Mouse (Mus musculus): ENCODE data around the gene Mat2a. TPM values are rescaled to one million over a fixed set of nuclear protein-coding genes. Genes with fewer than 3 reads are reported as not detected.

The Mat2a gene
- polyA plus RNA-seq, 1 experiment from 2014 or later: 360 TPM

DNA sequence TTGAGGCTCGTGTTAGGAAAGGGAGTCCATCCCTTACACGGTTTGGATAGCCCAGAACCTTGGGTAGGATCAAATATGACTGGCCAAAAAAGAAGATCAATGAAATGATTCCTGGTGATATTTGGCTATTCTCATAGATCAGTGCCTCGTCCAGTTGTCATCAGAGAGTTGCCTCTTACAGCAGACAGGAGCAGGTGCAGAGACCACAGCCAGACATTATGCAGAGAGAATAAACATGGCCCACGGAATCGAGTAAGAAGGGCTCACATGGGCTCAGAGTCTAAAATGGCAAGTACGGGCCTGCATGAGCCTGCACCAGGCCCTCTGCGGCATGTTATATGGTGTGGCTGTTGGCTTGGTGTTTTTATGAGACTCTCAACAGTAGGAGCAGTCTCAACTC is 34.0 kb downstream of the Mat2a start:
- H3K36me3 ChIP-seq: no peaks in the 10 kb centered on the region
- 86% methylated on average over 7 of the region's 7 CpGs for WGBS
- no peak for ATAC-seq (ENCODE audit: low read depth)
- no peaks in the 10 kb centered on the region for H3K9me3 ChIP-seq
- H3K27ac ChIP-seq (replicated peaks): no peak overlapping the region
- no peaks in the 10 kb centered on the region for H3K4me1 ChIP-seq (replicated peaks)
- H3K9ac ChIP-seq: no peak overlapping the region
- H3K27me3 ChIP-seq: no peaks in the 10 kb centered on the region
- no peak overlapping the region for H3K4me3 ChIP-seq
- no peak overlapping the region for H3K4me2 ChIP-seq

- Histone ChIP-seq H3K27ac (replicated peaks) (no peak overlapping the region), H3K9me3 (no peaks in the 10 kb centered on the region), H3K4me1 (replicated peaks) (no peaks in the 10 kb centered on the region), H3K4me3 (no peak overlapping the region), H3K4me2 (no peak overlapping the region), H3K36me3 (no peaks in the 10 kb centered on the region), H3K9ac (no peak overlapping the region), H3K27me3 (no peaks in the 10 kb centered on the region)
- WGBS: 17% methylated on average over 7 of the region's 7 CpGs
- ATAC-seq (ENCODE audit: low read depth): no peak
Observed at GRCm38 (mm10) chr6:72401875-72402274, 37.5 kb downstream of the Mat2a start.

DNA sequence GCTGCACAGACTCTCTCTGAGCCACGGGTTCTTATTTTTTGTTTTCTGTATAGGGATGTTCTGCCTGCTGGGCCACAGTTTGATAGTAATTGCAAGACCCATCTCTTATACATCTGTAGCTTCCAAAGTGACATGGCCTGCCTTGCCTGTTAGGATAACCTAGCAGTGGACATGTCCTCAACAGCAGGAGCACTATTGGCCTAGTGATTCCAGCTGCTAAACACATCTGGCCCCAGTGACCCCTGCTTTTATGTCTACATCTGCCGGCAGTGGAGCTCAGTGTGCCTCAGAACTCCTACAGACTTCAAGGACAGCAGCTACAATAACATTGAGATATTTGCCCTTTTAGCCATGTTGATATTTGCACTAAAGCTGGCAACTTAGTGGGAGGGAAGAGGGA is 39.4 kb downstream of the Mat2a start:
- H3K9me3 ChIP-seq: no peaks in the 10 kb centered on the region
- no peak for ATAC-seq (ENCODE audit: low read depth)
- H3K4me2 ChIP-seq: no peak overlapping the region
- no peak overlapping the region for H3K4me3 ChIP-seq
- no peak overlapping the region for H3K27ac ChIP-seq (replicated peaks)
- H3K9ac ChIP-seq: no peak overlapping the region
- no peaks in the 10 kb centered on the region for H3K27me3 ChIP-seq
- no peaks in the 10 kb centered on the region for H3K4me1 ChIP-seq (replicated peaks)
- WGBS: 69% methylated on average over 2 of the region's 2 CpGs
- H3K36me3 ChIP-seq: no peaks in the 10 kb centered on the region

DNA sequence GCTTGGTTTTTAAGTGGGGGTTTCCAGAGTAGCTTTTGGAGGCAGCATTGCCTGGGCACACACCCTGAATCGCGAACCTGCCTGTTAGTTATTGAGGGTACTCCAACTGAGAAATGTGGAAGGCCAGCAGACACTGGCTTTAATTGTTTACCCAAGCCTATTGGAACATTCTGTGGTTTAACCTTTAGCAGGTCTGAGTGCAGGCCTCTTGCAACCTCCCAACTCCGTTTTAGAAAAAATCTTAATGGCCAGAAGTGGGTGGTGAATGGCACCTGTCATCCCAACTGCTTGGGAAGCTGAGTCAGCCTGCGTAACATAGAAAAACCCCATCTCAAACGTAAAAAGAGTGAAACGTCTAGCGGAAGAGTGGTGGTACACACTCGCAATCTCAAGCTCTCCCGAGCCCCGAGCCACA is 42.5 kb downstream of the Mat2a start:
- no peak overlapping the region for H3K27ac ChIP-seq (replicated peaks)
- ATAC-seq (ENCODE audit: low read depth): no peak
- no peak overlapping the region for H3K4me3 ChIP-seq
- H3K4me1 ChIP-seq (replicated peaks): no peaks in the 10 kb centered on the region
- no peak overlapping the region for H3K4me2 ChIP-seq
- no peak overlapping the region for H3K9ac ChIP-seq
- 85% methylated on average over 10 of the region's 10 CpGs for WGBS
- H3K27me3 ChIP-seq: no peaks in the 10 kb centered on the region
- no peaks in the 10 kb centered on the region for H3K9me3 ChIP-seq
- H3K36me3 ChIP-seq: no peaks in the 10 kb centered on the region

DNA sequence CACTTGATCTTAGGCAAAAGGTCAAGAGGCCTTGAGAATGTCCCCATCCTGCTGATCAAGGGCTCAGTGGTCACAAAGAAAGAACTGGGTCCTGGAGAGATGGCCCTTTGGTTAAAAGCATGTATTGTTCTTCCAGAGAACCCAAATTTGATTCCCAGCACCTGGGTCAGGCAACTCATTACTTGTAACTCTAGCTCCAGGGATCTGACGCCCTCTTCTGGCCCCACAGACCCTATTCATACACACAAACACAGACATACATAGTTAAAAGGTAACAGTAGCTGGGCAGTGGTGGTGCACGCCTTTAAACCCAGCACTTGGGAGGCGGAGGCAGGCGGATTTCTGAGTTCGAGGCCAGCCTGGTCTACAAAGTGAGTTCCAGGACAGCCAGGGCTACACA is 47.0 kb downstream of the Mat2a start:
- Histone ChIP-seq H3K9ac (no peak overlapping the region), H3K36me3 (no peaks in the 10 kb centered on the region), H3K27ac (replicated peaks) (no peak overlapping the region), H3K27me3 (peaks cover 27% of the 10 kb centered on the region), H3K9me3 (no peaks in the 10 kb centered on the region), H3K4me2 (no peak overlapping the region), H3K4me3 (no peak overlapping the region), H3K4me1 (replicated peaks) (peaks cover 17% of the 10 kb centered on the region)
- no peak for ATAC-seq (ENCODE audit: low read depth)
- whole genome bisulfite sequencing: 92% methylated on average over 5 of the region's 5 CpGs

DNA sequence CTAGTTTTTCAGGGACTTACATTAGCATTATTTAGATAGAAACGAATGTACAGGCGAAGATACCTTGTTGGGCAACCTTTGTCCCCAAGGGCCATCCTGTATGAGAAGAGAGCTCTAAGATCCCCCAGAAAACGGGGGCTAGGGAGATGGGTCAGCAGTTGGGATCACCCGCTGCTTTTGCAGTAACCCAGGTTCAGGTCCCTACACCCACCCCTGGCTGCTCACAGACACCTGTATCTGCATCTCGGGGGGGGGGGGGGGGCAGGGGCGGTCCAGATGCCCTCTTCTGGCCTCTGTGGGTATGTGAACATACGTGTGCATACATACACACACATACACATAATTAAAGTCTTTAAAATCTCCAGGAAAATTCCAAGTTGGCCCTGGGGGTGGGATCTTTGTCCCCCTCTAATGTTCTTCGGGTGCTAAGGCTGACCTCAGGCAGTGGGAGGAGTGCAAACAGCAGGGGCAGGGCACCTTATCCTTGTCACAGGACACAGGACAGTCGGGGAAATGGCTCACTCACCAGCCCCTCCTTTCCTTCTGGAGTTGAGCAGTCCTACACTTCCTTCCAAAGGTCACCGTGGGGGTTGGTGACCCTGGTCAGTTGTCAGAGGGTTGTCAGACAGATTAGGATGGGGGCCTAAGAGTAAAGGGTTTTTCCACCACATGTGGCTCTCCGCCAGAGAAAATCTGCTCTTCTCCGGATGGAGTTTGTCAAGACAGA is 48.4 kb downstream of the Mat2a start:
- peak overlapping the region; percentile 35 for H3K4me3 ChIP-seq
- no peaks in the 10 kb centered on the region for H3K36me3 ChIP-seq
- no peak for ATAC-seq (ENCODE audit: low read depth)
- peaks cover 17% of the 10 kb centered on the region for H3K4me1 ChIP-seq (replicated peaks)
- H3K27me3 ChIP-seq: peaks cover 27% of the 10 kb centered on the region
- peak overlapping the region; percentile 74 for H3K27ac ChIP-seq (replicated peaks)
- H3K9me3 ChIP-seq: no peaks in the 10 kb centered on the region
- WGBS: 21% methylated on average over 12 of the region's 12 CpGs
- peak overlapping the region; percentile 50 for H3K4me2 ChIP-seq
- H3K9ac ChIP-seq: peak overlapping the region; percentile 56; the same call in 1 of the 2 replicates

GRCm38 (mm10) chr6:72389941-72390771 is 49.2 kb downstream of the Mat2a start, which contains the start of gene Vamp8:
Gene Vamp8, minus strand, starts transcription at chr6:72390703.
- Histone ChIP-seq H3K27me3 (peaks cover 27% of the 10 kb centered on the region), H3K4me3 (peak within 1 kb of the TSS; percentile 35), H3K27ac (replicated peaks) (peak within 1 kb of the TSS; percentile 74), H3K9me3 (no peaks in the 10 kb centered on the region), H3K4me2 (peak within 1 kb of the TSS; percentile 50), H3K4me1 (replicated peaks) (peaks cover 17% of the 10 kb centered on the region), H3K36me3 (no peaks in the 10 kb centered on the region), H3K9ac (peak within 1 kb of the TSS; percentile 56)
- 3% methylated on average over 33 of the region's 33 CpGs for WGBS
- ATAC-seq (ENCODE audit: low read depth): peak; percentile 36; the same call in 1 of the 2 replicates

DNA sequence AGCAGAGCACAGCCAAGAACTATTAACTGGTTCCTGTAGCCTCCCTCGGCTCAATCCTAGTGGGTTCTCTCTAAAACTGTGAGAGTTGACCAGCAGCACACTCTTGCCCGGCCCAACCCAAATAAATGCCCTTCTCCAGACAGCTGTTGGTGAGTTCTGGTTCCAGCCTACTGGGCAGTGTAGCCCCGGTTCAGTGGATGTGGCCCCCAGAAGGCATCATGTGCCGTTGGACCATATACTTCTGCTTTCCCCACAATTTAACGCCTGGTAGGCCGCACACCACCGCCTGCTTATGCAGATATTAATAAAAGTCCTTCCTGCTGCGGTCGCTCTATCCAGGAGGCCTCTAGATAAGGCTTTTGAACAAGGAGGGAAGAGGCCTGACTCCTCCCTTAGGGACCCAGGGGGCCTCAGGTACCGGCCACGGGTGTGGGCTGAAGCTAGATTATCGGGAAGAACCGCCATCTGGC is 49.9 kb downstream of the Mat2a start:
- H3K36me3 ChIP-seq: no peaks in the 10 kb centered on the region
- peak overlapping the region; percentile 74 for H3K27ac ChIP-seq (replicated peaks)
- H3K27me3 ChIP-seq: peaks cover 27% of the 10 kb centered on the region
- H3K4me3 ChIP-seq: peak overlapping the region; percentile 35
- WGBS: 42% methylated on average over 13 of the region's 13 CpGs
- peak overlapping the region; percentile 50 for H3K4me2 ChIP-seq
- no peaks in the 10 kb centered on the region for H3K9me3 ChIP-seq
- ATAC-seq (ENCODE audit: low read depth): 0 out of 2 replicates have a peak, but pooled peaks have one; percentile 36
- H3K9ac ChIP-seq: peak overlapping the region; percentile 56
- peaks cover 17% of the 10 kb centered on the region for H3K4me1 ChIP-seq (replicated peaks)

DNA sequence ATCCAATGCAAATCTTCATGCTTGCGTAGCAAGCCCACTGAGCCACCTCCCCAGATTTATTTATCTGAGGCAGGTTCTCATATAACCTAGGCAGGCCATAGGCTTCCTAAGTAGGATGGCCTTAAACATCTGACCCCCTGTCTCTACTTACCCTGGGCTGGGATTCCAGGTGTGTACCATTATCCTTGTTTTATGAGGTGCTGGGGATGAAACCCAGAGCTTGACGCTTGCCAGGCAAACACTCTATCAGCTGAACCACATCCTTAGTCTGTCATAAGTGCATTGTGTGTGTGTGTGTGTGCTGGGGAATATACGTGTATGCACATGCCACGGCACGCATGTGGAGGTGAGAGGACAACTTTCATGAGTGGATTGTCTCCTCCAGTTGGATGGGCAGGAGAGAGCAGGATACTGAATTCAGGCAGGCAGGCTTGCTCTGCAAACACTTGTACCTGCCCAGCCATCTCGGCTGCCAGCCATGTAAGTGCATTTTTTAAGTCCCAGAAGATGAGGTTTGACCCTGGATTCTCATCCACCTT is 50.5 kb downstream of the Mat2a start:
- Histone ChIP-seq H3K9me3 (no peaks in the 10 kb centered on the region), H3K4me2 (peak overlapping the region; percentile 50; the same call in 1 of the 2 replicates), H3K9ac (no peak overlapping the region), H3K4me3 (no peak overlapping the region), H3K27me3 (peaks cover 27% of the 10 kb centered on the region), H3K4me1 (replicated peaks) (peaks cover 17% of the 10 kb centered on the region), H3K36me3 (no peaks in the 10 kb centered on the region), H3K27ac (replicated peaks) (no peak overlapping the region)
- no peak for ATAC-seq (ENCODE audit: low read depth)
- WGBS: 92% methylated on average over 6 of the region's 6 CpGs

DNA sequence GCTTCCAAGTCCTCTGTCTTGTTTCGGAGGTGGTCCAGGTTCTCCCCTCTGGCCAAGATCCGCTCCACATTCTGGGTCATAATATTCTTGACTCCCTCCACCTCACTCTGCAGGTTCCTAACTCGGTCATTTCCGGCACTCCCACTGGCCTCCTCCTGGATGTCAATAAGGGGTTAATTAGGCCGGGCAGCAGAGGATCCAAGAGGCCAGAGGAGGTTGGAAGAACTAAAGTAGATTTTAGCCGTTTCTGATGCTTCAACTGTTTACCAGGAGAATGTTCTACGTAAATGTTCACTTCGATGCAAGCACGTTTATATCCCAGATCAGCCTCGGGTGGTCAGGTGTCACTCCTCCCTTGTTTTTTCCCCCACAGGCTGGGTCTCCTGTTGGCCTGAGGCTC is 51.1 kb downstream of the Mat2a start:
- ATAC-seq (ENCODE audit: low read depth): no peak
- Histone ChIP-seq H3K27me3 (peaks cover 27% of the 10 kb centered on the region), H3K9ac (no peak overlapping the region), H3K27ac (replicated peaks) (no peak overlapping the region), H3K4me1 (replicated peaks) (peaks cover 17% of the 10 kb centered on the region), H3K9me3 (no peaks in the 10 kb centered on the region), H3K36me3 (no peaks in the 10 kb centered on the region), H3K4me3 (no peak overlapping the region), H3K4me2 (no peak overlapping the region)
- 70% methylated on average over 10 of the region's 10 CpGs for WGBS

DNA sequence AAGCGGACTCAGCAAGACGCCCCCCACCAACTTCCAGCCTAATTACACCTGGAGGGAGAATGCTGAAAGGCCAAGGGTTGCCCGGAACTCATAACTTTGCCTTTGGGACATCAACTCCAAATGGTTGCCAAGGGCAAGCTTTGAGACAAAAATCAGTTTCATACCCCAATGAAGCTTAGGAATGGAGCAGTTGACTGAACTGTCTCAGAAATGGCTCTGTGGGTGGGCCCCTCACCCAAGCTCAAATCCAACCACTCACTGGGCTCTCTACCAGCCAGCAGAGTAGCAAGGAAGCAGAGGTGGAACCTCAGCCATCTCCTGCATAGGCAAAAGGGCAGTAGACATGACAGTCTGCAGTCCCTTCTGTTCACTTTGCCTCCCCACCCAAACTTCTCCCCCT is 51.5 kb downstream of the Mat2a start:
- Histone ChIP-seq H3K4me1 (replicated peaks) (peaks cover 17% of the 10 kb centered on the region), H3K4me3 (no peak overlapping the region), H3K4me2 (no peak overlapping the region), H3K27me3 (peaks cover 27% of the 10 kb centered on the region), H3K36me3 (no peaks in the 10 kb centered on the region), H3K9me3 (no peaks in the 10 kb centered on the region), H3K27ac (replicated peaks) (no peak overlapping the region), H3K9ac (no peak overlapping the region)
- no peak for ATAC-seq (ENCODE audit: low read depth)
- WGBS: 73% methylated on average over 3 of the region's 3 CpGs

DNA sequence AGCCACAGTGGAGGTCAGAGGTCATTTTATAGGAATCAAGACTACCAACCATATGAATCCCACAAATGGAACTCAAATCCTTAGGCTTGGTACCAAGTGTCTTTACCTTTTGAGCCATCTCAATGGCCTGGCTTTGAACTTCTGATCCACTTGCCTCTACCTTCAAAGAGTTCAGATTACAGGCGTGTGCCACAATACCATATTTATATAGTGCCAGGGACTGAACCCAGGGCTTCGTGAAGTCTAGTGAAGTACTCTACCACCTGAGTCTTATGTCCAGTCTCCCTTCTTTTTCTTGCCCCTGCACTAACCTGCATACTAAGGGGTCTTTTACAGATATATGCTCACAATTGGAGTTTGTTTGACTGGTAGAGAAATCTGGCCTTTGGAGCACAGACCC is 52.8 kb downstream of the Mat2a start:
- no peak overlapping the region for H3K4me2 ChIP-seq
- H3K4me1 ChIP-seq (replicated peaks): peaks cover 17% of the 10 kb centered on the region
- no peak for ATAC-seq (ENCODE audit: low read depth)
- WGBS: 92% methylated on average over 2 of the region's 2 CpGs
- H3K4me3 ChIP-seq: no peak overlapping the region
- H3K27me3 ChIP-seq: peaks cover 33% of the 10 kb centered on the region
- H3K9ac ChIP-seq: no peak overlapping the region
- no peak overlapping the region for H3K27ac ChIP-seq (replicated peaks)
- H3K36me3 ChIP-seq: no peaks in the 10 kb centered on the region
- no peaks in the 10 kb centered on the region for H3K9me3 ChIP-seq

Measured in neural tube, embryonic 13.5 days (tissue).